Mouse (Mus musculus): Measurements from ENCODE around the gene Tpbpa.
"Not testable (repeated sequence)": the region's sequence is repeated elsewhere in the genome, so short reads cannot be mapped to it uniquely, and the experiment has no call there.

The Tpbpa gene

DNA sequence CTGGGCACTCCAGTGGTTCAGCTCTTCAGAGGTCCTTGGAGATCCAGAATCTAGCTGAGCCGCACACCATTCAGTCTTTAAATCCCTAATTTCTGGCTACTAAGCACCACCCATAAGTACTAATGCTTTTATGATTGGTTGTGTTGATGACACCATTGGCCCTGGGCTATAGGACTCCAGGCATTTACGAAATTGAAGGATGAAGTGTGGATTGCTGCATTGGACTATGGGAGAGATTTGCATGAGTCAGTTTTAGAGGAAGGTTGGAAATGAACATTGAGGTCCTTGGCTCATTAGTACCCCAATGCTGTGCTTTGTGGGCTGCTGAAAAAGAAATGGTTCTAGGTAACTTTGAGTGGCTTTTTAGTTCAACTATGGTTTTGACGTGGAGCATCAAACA lies at the start of gene Tpbpa:
TSS of gene Tpbpa (minus strand) at position 101 of the 400 bp plus-strand sequence.
- DNase-seq (ENCODE audit: low spot score in 2 of 2), result not testable (repeated sequence)

DNA sequence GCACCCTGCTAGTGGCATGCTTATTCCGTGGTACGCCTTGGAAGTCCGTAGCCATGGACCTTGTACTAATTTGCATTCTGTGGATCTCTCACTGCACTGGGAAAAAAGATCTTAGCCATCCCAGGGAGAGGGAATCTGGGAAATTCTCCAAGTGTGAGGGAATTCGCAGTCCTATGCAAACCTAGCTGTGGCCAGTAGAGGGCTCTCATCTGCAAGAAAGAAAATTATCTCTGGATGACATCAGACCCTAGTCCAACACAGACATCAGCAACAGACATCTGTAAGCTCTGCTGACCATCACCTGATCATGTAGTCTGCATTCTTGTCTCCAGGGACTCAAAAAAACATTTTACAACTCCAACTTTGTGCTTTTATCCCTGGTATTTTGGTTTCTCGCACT lies 45.1 kb upstream of the Tpbpa start:
- DNase-seq (ENCODE audit: low spot score in 2 of 2), result not testable (repeated sequence)

- not testable (repeated sequence) for DNase-seq (ENCODE audit: low spot score in 2 of 2)
Observed at GRCm38 (mm10) chr13:60972319-60972718, 30.5 kb upstream of the Tpbpa start.

DNA sequence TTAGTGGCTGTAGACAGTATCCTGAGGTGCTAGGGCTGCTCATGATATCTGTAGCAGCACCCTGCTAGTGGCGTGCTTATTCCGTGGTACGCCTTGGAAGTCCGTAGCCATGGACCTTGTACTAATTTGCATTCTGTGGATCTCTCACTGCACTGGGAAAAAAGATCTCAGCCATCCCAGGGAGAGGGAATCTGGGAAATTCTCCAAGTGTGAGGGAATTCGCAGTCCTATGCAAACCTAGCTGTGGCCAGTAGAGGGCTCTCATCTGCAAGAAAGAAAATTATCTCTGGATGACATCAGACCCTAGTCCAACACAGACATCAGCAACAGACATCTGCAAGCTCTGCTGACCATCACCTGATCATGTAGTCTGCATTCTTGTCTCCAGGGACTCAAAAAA lies 22.2 kb upstream of the Tpbpa start:
- not testable (repeated sequence) for DNase-seq (ENCODE audit: low spot score in 2 of 2)

GRCm38 (mm10) chr13:60961706-60962105 lies 19.9 kb upstream of the Tpbpa start:
- no peak for DNase-seq (ENCODE audit: low spot score in 2 of 2)

GRCm38 (mm10) chr13:60936500-60936901 lies 5.3 kb downstream of the Tpbpa start, which contains the start of the genes Gm49391 and Ctla2a:
Gm49391 (minus strand) TSS chr13:60936571.
Ctla2a (minus strand) TSS chr13:60936625.
- DNase-seq (ENCODE audit: low spot score in 2 of 2), result peak; percentile 54 to 65

DNA sequence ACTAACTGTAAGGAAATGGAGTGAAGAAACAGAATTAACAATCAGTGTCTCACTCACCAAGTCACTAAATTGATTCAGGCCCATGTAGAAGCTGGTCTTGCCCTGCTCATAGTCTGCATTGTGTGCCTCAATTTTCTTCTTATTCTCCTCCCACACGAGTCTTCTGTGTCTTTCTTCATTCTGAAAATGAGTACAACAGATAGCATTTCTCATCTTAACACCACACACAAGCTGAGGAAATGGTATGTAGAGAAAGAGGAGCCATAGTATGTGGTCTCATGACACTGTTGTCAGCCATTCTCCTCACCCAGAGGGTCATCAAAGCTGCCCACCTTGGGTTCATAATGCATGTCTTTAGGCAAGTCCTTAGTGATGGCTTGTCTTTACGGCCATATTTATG lies 6.3 kb downstream of the Tpbpa start, which contains the start of gene Gm49393:
TSS of gene Gm49393 (minus strand) at position 101 of the 400 bp plus-strand sequence.
- peak in 1 of 2 experiments; percentile 1 for DNase-seq (ENCODE audit: low spot score in 2 of 2)

DNA sequence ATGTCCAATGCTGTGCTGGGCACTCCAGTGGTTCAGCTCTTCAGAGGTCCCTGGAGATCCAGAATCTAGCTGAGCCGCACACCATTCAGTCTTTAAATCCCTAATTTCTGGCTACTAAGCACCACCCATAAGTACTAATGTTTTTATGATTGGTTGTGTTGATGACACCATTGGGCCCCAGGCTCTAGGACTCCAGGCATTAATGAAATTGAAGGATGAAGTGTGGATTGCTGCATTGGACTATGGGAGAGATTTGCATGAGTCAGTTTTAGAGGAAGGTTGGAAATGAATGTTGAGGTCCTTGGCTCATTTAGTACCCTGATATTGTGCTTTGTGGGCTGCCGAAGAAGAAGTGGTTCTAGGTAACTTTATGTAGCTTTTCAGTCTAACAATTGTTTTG lies 37.0 kb downstream of the Tpbpa start, which contains the start of gene Tpbpb:
TSS of gene Tpbpb (minus strand) at position 101 of the 400 bp plus-strand sequence.
- not testable (repeated sequence) for DNase-seq (ENCODE audit: low spot score in 2 of 2)

DNA sequence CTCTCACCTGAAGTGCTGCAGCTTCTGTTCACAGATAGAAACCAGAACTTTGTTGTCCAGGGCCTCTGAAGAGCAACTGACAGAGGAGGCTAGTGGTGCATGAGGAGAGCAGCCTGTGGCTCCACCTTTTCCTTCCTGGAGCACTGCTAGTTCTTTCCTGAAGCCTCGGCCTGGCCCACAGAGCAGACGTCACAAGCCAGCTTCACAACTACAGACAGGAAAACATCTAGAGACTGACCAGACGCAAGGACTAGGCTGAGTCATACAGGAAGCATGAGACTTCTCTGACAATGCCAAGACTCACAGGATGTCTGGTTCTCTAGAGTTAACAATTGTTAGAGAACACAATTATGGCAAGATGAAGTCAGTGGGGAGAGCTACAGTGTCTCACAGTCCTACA lies 44.5 kb downstream of the Tpbpa start, which contains the start of gene Ctla2b:
TSS of gene Ctla2b (minus strand) at position 120 of the 400 bp plus-strand sequence.
- DNase-seq (ENCODE audit: low spot score in 2 of 2), result peak; percentile 79 to 87

DNA sequence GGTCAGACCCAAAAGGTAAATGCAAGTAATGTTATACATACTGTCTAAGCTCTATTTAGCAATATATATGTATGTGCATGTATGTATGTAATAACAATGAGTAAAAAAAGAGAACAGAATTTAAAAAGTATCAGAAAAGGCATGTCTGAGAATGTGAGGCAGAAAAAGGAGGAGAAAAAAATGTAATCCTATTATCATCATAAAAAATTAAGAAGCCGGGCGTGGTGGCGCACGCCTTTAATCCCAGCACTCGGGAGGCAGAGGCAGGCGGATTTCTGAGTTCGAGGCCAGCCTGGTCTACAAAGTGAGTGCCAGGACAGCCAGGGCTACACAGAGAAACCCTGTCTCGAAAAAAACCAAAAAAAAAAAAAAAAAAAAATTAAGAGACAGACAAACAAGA lies 45.0 kb downstream of the Tpbpa start, which contains the start of gene Gm49392:
TSS of gene Gm49392 (minus strand) at position 101 of the 400 bp plus-strand sequence.
- not testable (repeated sequence) for DNase-seq (ENCODE audit: low spot score in 2 of 2)

GRCm38 (mm10) chr13:60895406-60896160 lies 46.2 kb downstream of the Tpbpa start:
- DNase-seq (ENCODE audit: low spot score in 2 of 2), result peak; percentile 20 to 54

DNA sequence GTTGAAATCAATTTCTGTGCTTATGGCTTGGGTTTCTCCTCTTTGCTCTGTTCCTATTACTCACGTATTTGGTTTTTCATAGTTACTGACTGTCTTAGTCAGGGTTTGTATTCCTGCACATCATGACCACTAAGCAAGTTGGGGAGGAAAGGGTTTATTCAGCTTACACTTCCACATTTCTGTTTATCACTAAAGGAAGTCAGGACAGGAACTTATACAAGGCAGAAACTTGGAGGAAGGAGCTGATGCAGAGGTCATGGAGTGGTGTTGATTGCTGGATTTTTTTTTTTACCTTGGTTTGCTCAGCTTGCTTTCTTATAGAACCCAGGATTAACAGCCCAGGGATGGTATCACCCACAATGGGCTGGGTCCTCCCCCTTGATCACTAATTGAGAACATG lies 49.5 kb downstream of the Tpbpa start:
- no peak for DNase-seq (ENCODE audit: low spot score in 2 of 2)

Data from natural killer cell, adult 2 months (primary cell).